Mouse (Mus musculus) kidney, postnatal 14 days (tissue): ENCODE measurements around the gene Pycard.
"Not testable (repeated sequence)": the region's sequence is repeated elsewhere in the genome, so short reads cannot be mapped to it uniquely, and the experiment has no call there.

ENCODE experiments used
- DNase-seq: peaks from one replicate; pipeline ENCODE4 v3.0.0; 2022; ENCODE audit warnings: mixed read lengths

Pycard gene

DNA sequence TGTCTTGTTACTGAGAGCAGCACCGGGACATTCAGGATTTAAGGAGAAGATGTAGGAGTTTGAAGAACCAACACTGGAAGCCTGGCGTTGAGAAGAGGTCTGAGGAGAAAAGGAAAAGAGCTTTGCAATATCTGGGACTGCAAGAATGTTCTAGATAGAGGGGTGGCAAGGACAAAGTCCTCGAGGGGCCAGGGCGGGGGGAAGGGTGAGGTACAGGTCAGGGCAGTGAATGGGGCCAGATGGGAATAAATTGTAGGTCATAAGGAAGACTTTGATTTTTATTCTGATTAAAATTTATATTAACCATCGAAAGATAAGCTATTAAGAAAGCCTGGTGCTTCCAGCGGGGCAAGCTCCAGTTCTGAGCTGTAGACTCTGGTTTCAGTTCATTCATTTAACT lies 9.4 kb upstream of the Pycard start:
- DNase-seq = no peak

GRCm38 (mm10) chr7:128000068-128000950 lies 6.6 kb upstream of the Pycard start:
- no peak for DNase-seq

DNA sequence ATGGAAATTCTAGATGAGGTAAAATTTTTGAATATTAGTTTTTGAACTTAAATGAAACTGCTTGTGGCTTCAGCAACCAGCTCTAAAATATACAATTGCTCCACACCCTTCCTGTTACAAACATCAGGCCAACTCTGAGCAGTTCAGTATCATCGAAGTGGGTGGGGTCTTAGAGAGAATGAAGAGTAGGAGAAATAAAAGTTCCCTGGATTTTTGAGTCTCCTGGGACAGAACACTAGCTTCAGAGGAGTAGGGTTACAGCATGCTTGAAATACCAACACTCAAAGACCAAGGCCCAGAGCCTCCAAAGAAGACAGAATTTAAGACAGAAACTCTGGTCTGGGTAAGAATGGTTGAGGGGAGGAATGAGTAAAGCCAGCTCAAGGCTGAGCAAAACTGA lies 5.8 kb upstream of the Pycard start:
- no peak for DNase-seq

DNA sequence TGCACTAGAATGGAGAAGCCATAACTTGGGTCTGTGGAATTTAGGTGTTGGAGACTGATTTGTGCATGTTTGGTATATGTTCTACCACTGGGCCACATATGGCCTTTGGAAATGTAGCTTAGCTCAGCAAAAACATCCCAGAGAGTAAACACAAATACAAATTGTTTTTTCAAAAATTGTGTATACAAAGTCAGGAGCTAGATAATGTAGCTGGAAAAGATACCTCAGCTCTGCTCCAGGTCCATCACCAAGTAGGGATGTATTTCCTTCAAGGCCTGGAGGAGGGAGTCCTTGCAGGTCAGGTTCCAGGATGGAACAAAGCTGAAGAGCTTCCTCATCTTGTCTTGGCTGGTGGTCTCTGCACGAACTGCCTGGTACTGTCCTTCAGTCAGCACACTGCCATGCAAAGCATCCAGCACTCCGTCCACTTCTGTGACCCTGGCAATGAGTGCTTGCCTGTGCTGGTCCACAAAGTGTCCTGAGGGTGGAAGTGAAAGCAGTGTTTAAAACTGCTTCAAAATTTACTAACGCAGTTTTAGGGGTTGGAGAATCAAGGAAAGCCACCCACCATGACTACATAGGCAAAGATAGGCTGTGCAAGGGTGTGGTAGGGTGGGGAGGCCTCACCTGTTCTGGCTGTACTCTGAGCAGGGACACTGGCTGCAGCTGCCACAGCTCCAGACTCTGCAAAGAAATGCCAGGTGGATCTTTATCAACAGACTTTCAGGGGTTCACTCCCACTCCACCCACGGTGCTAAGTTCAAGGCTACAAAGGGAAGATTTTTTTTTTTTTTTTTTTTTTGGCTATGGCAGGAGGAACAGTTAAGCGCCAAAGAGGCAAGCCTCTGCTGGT lies 953 bp downstream of the Pycard start:
- peak; percentile 19 for DNase-seq

DNA sequence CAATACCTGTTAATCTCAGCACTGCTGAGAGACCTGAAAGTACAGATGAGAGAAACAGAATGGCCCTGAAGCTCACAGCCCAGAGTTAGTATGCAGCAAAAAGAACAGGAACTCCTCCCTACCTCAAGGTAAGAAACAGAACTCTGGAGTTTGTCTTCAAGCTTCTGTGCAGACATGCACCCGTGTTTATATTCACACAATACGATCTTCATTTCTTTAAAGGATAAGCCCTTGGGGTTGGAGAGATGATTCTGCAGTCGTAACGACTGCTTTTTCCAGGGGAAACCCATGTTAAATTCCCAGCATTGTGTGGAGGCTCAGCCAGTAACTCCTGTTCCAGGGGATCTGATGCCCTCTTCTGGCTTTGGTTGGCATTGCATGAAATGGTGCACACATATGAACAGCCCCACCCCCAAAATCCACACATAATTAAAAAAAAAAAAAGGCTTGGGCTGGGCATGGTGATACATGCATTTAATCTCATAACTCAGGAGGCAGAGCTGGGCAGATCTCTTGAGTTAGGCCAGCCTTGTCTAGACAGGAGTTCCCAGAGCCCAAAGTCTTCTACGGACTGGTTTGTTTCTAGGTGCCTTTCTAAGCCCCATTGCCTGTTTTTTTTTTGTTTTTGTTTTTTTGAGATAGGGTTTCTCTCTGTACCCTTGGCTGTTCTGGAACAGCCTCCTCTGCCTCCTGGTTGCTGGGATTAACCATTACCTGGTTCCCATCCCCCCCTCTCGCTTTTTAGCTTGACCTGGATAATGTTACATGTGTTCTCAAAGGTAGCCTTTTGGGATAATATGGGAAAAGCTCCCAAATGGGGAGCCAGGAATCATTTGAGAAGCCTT lies 1.8 kb downstream of the Pycard start:
- peak; percentile 78 for DNase-seq

DNA sequence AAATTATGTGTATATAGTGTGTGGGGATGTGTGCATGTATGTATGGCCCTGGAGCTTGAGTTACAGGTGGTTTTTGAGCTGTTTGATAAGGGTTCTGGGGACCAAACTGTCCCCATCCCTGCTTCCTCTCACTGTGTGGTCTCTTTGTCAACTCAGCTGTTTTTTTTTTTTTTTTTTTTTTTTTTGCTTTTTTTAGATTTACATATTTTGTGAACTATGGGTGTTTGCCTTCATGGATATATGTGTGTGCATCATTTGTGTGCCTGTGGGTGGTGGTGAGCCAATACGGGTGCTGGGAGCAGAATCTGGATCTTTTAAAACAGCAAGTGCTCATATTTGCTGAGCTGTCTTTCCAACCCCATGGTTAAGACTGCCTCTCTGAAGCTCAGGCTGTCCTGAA lies 4.8 kb downstream of the Pycard start:
- DNase-seq = no peak

GRCm38 (mm10) chr7:127980606-127981005 lies 13.1 kb downstream of the Pycard start:
- no peak for DNase-seq

GRCm38 (mm10) chr7:127978856-127979255 lies 14.8 kb downstream of the Pycard start:
- DNase-seq = no peak

GRCm38 (mm10) chr7:127974413-127974930 lies 19.2 kb downstream of the Pycard start:
- DNase-seq = no peak

DNA sequence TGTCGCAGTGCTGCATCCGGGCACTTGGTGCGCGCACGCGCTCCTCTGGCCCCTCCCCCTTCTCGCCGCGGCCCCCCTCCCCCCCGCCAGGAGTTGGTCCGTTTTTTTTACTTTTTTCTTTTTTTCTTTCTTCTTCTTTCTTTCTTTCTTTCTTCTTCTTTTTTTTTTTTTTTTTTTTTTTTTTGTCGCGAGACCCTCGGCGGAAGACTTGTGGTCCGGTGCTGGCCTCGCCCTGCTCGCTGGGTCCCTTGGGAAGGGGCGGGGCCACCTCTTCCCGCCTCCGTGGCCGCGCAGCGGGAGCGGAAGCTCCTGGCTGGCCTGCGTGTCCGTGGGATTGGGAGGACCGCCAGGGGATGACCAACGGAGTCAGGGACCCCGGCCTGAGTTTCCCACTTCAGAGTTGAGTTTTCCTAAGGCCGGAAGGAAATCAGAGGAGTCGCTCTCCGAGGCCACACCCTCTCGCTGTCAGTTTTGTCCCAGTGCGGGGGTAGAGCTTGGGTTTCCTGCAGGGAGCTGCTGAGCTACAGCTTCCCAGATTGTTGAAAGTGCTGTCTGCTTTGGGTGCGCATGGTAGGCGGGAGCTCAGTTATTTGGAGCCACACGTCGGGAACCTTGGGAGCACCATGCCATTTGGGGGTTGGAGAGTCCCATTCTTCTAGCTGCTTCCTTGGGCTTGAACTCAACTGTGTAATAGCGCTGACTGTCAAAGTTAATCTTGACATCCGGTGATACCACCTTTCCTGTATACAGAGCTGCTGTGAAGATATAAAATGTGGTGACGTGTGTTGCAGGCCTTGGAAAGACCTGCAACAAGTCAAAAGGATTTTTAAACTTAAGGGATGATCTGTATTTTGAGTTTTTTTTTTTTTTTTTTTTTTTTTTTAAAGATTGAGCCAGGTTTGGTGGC lies 25.5 kb downstream of the Pycard start:
- peak; percentile 89 for DNase-seq

GRCm38 (mm10) chr7:127967004-127967921 lies 26.4 kb downstream of the Pycard start, which contains the start of gene Fus:
Fus (plus strand) TSS chr7:127967457.
- DNase-seq = peak; percentile 95

DNA sequence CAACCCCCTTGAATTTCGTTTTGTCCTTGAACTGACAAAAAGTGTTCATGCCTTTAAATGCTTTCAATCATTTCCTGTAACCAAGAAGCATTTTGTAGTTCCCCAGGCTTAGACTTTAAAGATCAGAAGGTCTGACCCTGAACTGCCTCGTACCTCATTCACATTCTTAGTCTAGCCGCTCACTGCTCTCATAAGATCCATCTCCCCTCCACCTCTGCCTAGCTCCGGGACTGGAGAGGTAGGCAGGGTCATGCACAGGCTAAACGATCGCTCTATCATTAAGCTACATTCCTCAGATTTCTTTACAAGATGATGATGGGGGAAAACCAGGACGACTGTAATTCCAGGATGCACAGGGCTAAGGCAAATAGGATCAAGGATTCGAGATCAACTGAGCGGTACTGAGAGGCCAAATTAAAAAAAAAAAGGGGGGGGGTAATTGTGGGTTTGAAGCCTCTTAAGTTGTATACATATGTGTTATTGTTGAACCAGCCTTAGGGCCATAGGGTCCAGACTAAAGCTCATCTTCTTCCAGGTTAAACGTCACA lies 27.2 kb downstream of the Pycard start:
- DNase-seq = no peak

DNA sequence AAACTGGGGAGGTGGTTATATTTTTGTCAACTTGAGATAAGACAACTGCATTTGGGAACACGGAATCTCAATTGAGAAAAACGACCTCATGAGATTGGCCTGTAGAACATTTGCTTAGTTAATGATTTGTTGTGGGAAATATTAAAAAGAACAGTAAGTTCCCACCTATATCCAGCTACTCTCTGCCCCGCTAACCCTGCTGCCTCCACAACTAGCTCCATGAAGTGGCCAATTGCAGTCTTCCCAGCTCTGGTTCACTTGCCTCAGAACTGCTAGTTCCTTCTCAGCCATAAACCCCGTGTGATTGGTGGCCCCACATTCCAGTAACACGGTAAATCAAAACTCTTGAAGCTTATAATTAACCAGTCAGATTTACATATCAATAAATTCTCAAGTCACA lies 34.3 kb downstream of the Pycard start:
- DNase-seq = peak; percentile 50

GRCm38 (mm10) chr7:127952864-127953581 lies 40.6 kb downstream of the Pycard start:
- no peak for DNase-seq

DNA sequence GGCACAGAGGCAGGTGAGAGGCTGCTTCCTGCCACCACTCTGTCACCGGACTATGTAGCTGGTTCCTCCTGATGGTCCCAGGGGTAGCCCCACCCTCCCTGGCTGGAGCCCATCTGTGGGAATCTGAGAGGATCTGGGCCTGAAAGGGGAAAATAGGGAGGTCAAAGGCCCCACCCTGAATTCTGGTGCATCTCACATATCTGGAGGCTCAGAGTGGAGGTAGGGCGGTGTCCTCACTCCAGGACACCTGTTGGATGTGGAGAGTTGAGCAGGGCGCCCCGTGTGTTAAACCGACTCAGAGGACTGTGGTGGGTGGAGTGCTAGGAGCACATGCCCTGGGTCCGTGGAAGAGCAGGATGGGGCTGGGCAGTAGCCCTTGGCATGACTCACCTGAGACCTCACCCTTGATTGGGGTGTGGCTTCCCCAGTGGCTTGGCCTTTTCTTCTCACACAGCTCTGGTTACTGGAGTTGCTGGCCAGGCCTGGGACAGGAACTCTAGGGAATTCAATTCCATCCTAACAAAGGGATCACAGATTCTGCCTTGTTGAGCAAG lies 47.1 kb downstream of the Pycard start, which contains the start of gene Prss36:
TSS of gene Prss36 (minus strand) at position 256 of the 554 bp plus-strand sequence.
- DNase-seq = no peak

DNA sequence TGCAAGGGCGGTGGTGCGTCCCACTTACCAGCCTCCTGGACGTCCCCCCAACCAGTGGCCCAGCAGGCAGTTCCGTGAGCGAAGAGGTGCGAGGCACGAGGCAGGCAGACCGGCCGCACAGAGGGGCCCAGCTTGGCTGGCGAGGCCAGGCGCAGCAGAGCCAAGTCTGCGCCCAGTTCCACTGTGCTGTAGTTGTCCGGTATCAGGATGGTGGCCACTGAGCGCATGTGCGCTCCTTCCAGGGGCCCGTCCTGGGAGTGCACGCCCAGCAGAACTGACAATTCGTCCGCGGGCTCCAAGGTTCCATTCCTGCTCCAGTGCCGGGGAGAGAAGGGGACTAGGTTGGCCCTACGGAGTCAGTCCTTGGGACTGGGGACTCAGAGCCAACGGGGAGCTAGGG lies 49.1 kb downstream of the Pycard start:
- DNase-seq = no peak

- DNase-seq = not testable (repeated sequence)
Observed at GRCm38 (mm10) chr7:127942097-127942496, 51.6 kb downstream of the Pycard start.
